Mouse (Mus musculus): Measurements from ENCODE around the gene 1700028P14Rik. TPM values are rescaled to one million over a fixed set of nuclear protein-coding genes. Genes with fewer than 3 reads are reported as not detected.

1700028P14Rik gene
- total and polyA plus RNA-seq, 3 experiments = not detected

- Histone ChIP-seq H3K36me3 (ENCODE audit: control insufficient read depth in 1 of 2, insufficient read depth in 2 of 2, low read length in 2 of 2) (peaks cover 0 to 18% of the 10 kb centered on the region in 2 experiments; a peak in 2 of 4 replicates), H3K4me3 (ENCODE audit: control insufficient read depth in 1 of 2, insufficient read depth in 1 of 2, low read depth in 2 of 2, low read length in 2 of 2) (peak within 1 kb of the TSS; percentile 89 to 95), H3K27me3 (ENCODE audit: control insufficient read depth in 1 of 2, insufficient read depth in 2 of 2, low read length in 2 of 2) (no peaks in the 10 kb centered on the region), H3K79me2 (ENCODE audit: control insufficient read depth, insufficient read depth, low read length, poor library complexity) (peaks cover 21% of the 10 kb centered on the region), H3K9ac (ENCODE audit: control insufficient read depth, low read depth, low read length, poor library complexity, severe bottlenecking) (peak within 1 kb of the TSS; percentile 97), H3K4me1 (ENCODE audit: control insufficient read depth in 1 of 2, insufficient read depth in 2 of 2, low read length in 2 of 2) (peaks cover 0 to 11% of the 10 kb centered on the region in 2 experiments; a peak in 2 of 4 replicates), H3K27ac (ENCODE audit: control insufficient read depth, low read depth, low read length) (peak within 1 kb of the TSS; percentile 79), H3K9me3 (replicated peaks; ENCODE audit: insufficient read depth, low read length) (no peaks in the 10 kb centered on the region)
- DNase-seq (ENCODE audit: low read depth, low spot score) = peak; percentile 87
- TF ChIP-seq MAFK (IDR thresholded peaks at IDR 0.05; ENCODE audit: borderline replicate concordance, low read depth, low read length) (no peak), BHLHE40 (IDR thresholded peaks at IDR 0.05; ENCODE audit: borderline replicate concordance, low read depth, low read length) (no peak), TCF12 (IDR thresholded peaks at IDR 0.05; ENCODE audit: low read depth, low read length) (peak; percentile 48; the same call in 1 of the 2 replicates), POLR2A (IDR thresholded peaks at IDR 0.05; ENCODE audit: control insufficient read depth in 1 of 2, insufficient read depth in 1 of 2, low read depth in 1 of 2, low read length in 2 of 2, poor library complexity in 1 of 2) (peak; percentile 86 to 96), POLR2AphosphoS2 (IDR thresholded peaks at IDR 0.05; ENCODE audit: low read length) (0 out of 2 replicates have a peak, but pooled peaks have one; percentile 54), NELFE (IDR thresholded peaks at IDR 0.05; ENCODE audit: low read depth, low read length) (peak; percentile 91), ZMIZ1 (IDR thresholded peaks at IDR 0.05; ENCODE audit: low read depth, low read length) (peak; percentile 79), MXI1 (IDR thresholded peaks at IDR 0.05; ENCODE audit: low read depth, low read length) (no peak; the same call in 1 of the 2 replicates), JUND (IDR thresholded peaks at IDR 0.05; ENCODE audit: low read depth, low read length) (no peak), MAX (IDR thresholded peaks at IDR 0.05; ENCODE audit: low read length) (0 out of 2 replicates have a peak, but pooled peaks have one; percentile 5), RAD21 (IDR thresholded peaks at IDR 0.05; ENCODE audit: low read depth, low read length) (no peak), ZKSCAN1 (IDR thresholded peaks at IDR 0.05; ENCODE audit: low read depth, low read length) (no peak), CHD2 (IDR thresholded peaks at IDR 0.05; ENCODE audit: low read length) (no peak), RCOR1 (IDR thresholded peaks at IDR 0.05; ENCODE audit: low read depth, low read length) (no peak), EP300 (IDR thresholded peaks at IDR 0.05; ENCODE audit: low read depth in 1 of 2, low read length in 2 of 2) (no peak), MYC (IDR thresholded peaks at IDR 0.05; ENCODE audit: low read depth, low read length) (peak; percentile 22; the same call in 1 of the 2 replicates), HCFC1 (IDR thresholded peaks at IDR 0.05; ENCODE audit: low read depth, low read length) (peak; percentile 78; the same call in 1 of the 2 replicates), MAZ (IDR thresholded peaks at IDR 0.05; ENCODE audit: low read depth, low read length) (peak; percentile 28; the same call in 1 of the 2 replicates), ELF1 (IDR thresholded peaks at IDR 0.05; ENCODE audit: low read depth, low read length) (peak; percentile 80)
Observed at GRCm38 (mm10) chr19:23687296-23688021, 34.8 kb upstream of the 1700028P14Rik start, which contains the start of gene Ptar1. Gene Ptar1, plus strand, starts transcription at chr19:23687429.

GRCm38 (mm10) chr19:23686962-23687295 is 34.3 kb upstream of the 1700028P14Rik start:
- Histone ChIP-seq H3K27ac (ENCODE audit: control insufficient read depth, low read depth, low read length) (peak overlapping the region; percentile 79), H3K4me1 (ENCODE audit: control insufficient read depth in 1 of 2, insufficient read depth in 2 of 2, low read length in 2 of 2) (peaks cover 0 to 11% of the 10 kb centered on the region in 2 experiments; a peak in 2 of 4 replicates), H3K79me2 (ENCODE audit: control insufficient read depth, insufficient read depth, low read length, poor library complexity) (peaks cover 21% of the 10 kb centered on the region), H3K27me3 (ENCODE audit: control insufficient read depth in 1 of 2, insufficient read depth in 2 of 2, low read length in 2 of 2) (no peaks in the 10 kb centered on the region), H3K4me3 (ENCODE audit: control insufficient read depth in 1 of 2, insufficient read depth in 1 of 2, low read depth in 2 of 2, low read length in 2 of 2) (peak overlapping the region; percentile 80 to 89), H3K36me3 (ENCODE audit: control insufficient read depth in 1 of 2, insufficient read depth in 2 of 2, low read length in 2 of 2) (peaks cover 0 to 18% of the 10 kb centered on the region in 2 experiments; a peak in 2 of 4 replicates), H3K9me3 (replicated peaks; ENCODE audit: insufficient read depth, low read length) (no peaks in the 10 kb centered on the region), H3K9ac (ENCODE audit: control insufficient read depth, low read depth, low read length, poor library complexity, severe bottlenecking) (peak overlapping the region; percentile 97)
- DNase-seq (ENCODE audit: low read depth, low spot score) = no peak
- TF ChIP-seq EP300 (IDR thresholded peaks at IDR 0.05; ENCODE audit: low read depth in 1 of 2, low read length in 2 of 2) = no peak
- no peak for TF ChIP-seq MYB (IDR thresholded peaks at IDR 0.05; ENCODE audit: low read depth, low read length)
- no peak for TF ChIP-seq JUND (IDR thresholded peaks at IDR 0.05; ENCODE audit: low read depth, low read length)
- TF ChIP-seq POLR2AphosphoS5 (IDR thresholded peaks at IDR 0.05; ENCODE audit: borderline replicate concordance, low read depth, low read length) = no peak
- TF ChIP-seq UBTF (IDR thresholded peaks at IDR 0.05; ENCODE audit: borderline replicate concordance, insufficient read depth, low read depth, low read length) = no peak
- no peak for TF ChIP-seq CTCF (IDR thresholded peaks at IDR 0.05 in 2 of 3, conservative IDR thresholded peaks at IDR 0.05 in 1 of 3; ENCODE audit: control insufficient read depth in 1 of 3, insufficient read depth in 1 of 3, low read depth in 2 of 3, low read length in 3 of 3, poor library complexity in 1 of 3, severe bottlenecking in 1 of 3)
- TF ChIP-seq GABPA (IDR thresholded peaks at IDR 0.05; ENCODE audit: low read depth, low read length) = no peak
- peak; percentile 76 for TF ChIP-seq POLR2AphosphoS2 (IDR thresholded peaks at IDR 0.05; ENCODE audit: low read length)
- no peak for TF ChIP-seq CHD2 (IDR thresholded peaks at IDR 0.05; ENCODE audit: low read length)
- no peak for TF ChIP-seq SMC3 (IDR thresholded peaks at IDR 0.05; ENCODE audit: low read depth, low read length)
- TF ChIP-seq USF1 (IDR thresholded peaks at IDR 0.05; ENCODE audit: low read depth, low read length) = no peak
- no peak for TF ChIP-seq MYC (IDR thresholded peaks at IDR 0.05; ENCODE audit: low read depth, low read length)
- TF ChIP-seq GATA1 (IDR thresholded peaks at IDR 0.05; ENCODE audit: low read depth, low read length) = no peak
- TF ChIP-seq ETS1 (IDR thresholded peaks at IDR 0.05; ENCODE audit: low read depth, low read length) = no peak
- TF ChIP-seq MAZ (IDR thresholded peaks at IDR 0.05; ENCODE audit: low read depth, low read length) = 0 out of 2 replicates have a peak, but pooled peaks have one; percentile 35
- no peak for TF ChIP-seq ELF1 (IDR thresholded peaks at IDR 0.05; ENCODE audit: low read depth, low read length)
- no peak; the same call in 1 of the 2 replicates for TF ChIP-seq NELFE (IDR thresholded peaks at IDR 0.05; ENCODE audit: low read depth, low read length)
- TF ChIP-seq HCFC1 (IDR thresholded peaks at IDR 0.05; ENCODE audit: low read depth, low read length) = no peak; the same call in 1 of the 2 replicates
- no peak for TF ChIP-seq RAD21 (IDR thresholded peaks at IDR 0.05; ENCODE audit: low read depth, low read length)
- TF ChIP-seq MAFK (IDR thresholded peaks at IDR 0.05; ENCODE audit: borderline replicate concordance, low read depth, low read length) = no peak

Measured in MEL (cell line).